Mouse (Mus musculus) CH12.LX (cell line): ENCODE results near the gene Tnrc6b. TPM values are rescaled to one million over a fixed set of nuclear protein-coding genes. Genes with fewer than 3 reads are reported as not detected.

Experiments
- DNase-seq: peaks from one replicate; pipeline ENCODE4 v3.0.0-alpha.2; 2013; ENCODE audit errors: extremely low read depth
- H3K27ac ChIP-seq: 2 replicates; pipeline ENCODE4 v1.5.1; 2012; ENCODE audit warnings: low read depth, mild to moderate bottlenecking, control low read depth, moderate library complexity; ENCODE audit not compliant: insufficient read depth
- H3K27me3 ChIP-seq: replicated peaks from 2 replicates; pipeline ENCODE3; 2012; ENCODE audit warnings: inconsistent platforms
- H3K36me3 ChIP-seq, 2 experiments: replicated peaks in 1 of 2; 2 replicates each; pipeline versions ENCODE3 to v1.6.1; 2012; ENCODE audit warnings: inconsistent platforms in 1 of 2, low read length in 1 of 2, mild to moderate bottlenecking in 1 of 2, mixed read lengths in 1 of 2, moderate library complexity in 1 of 2; ENCODE audit not compliant: control insufficient read depth in 1 of 2, insufficient read depth in 1 of 2
- H3K4me1 ChIP-seq, 2 experiments: 2 replicates each; pipeline ENCODE4 v1.6.1; 2012; ENCODE audit warnings: inconsistent platforms in 1 of 2, moderate library complexity in 1 of 2; ENCODE audit not compliant: insufficient read depth in 2 of 2, control insufficient read depth in 1 of 2
- H3K4me2 ChIP-seq: 2 replicates; pipeline ENCODE4 v1.6.1; 2012; ENCODE audit warnings: low read depth, mild to moderate bottlenecking, control low read depth; ENCODE audit not compliant: poor library complexity, insufficient read depth, severe bottlenecking
- H3K4me3 ChIP-seq, 3 experiments: fragments of 150-350 bp in 1 of 3; sonication (generic) in 1 of 3; replicated peaks in 1 of 3; 2 replicates each; pipeline versions ENCODE3 to v1.5.1; 2011 to 2012; ENCODE audit warnings: low read depth in 2 of 3, low read length in 2 of 3, mild to moderate bottlenecking in 2 of 3, moderate library complexity in 2 of 3, control low read depth in 1 of 3, improper control_type of control experiment in 1 of 3, inconsistent platforms in 1 of 3, mixed read lengths in 1 of 3; ENCODE audit not compliant: poor library complexity in 1 of 3
- H3K79me2 ChIP-seq: replicated peaks from 2 replicates; pipeline ENCODE4 v1.6.1; 2012; ENCODE audit warnings: mild to moderate bottlenecking, moderate library complexity; ENCODE audit not compliant: control insufficient read depth, poor library complexity, insufficient read depth, severe bottlenecking; ENCODE audit errors: extremely low read depth
- H3K9ac ChIP-seq: 2 replicates; pipeline ENCODE4 v1.6.1; 2012; ENCODE audit warnings: low read depth, mild to moderate bottlenecking, control low read depth, moderate library complexity; ENCODE audit not compliant: insufficient read depth
- H3K9me3 ChIP-seq: replicated peaks from 2 replicates; pipeline ENCODE3; 2012; ENCODE audit warnings: low read length, inconsistent platforms, mixed read lengths
- BHLHE40 ChIP-seq: IDR thresholded peaks from 2 replicates; pipeline ENCODE4 v1.6.1; 2011; ENCODE audit warnings: mild to moderate bottlenecking, low read depth, low read length, improper control_type of control experiment
- CHD2 ChIP-seq: IDR thresholded peaks from 2 replicates; pipeline ENCODE4 v1.6.1; 2011; ENCODE audit warnings: low read length, improper control_type of control experiment
- CTCF ChIP-seq, 2 experiments: IDR thresholded peaks in 1 of 2; conservative IDR thresholded peaks in 1 of 2; 2 replicates each; pipeline ENCODE4 v1.5.1; 2011 to 2012; ENCODE audit warnings: low read depth in 2 of 2, low read length in 2 of 2, improper control_type of control experiment in 1 of 2, inconsistent platforms in 1 of 2, mild to moderate bottlenecking in 1 of 2, moderate library complexity in 1 of 2
- E2F4 ChIP-seq: IDR thresholded peaks from 2 replicates; pipeline ENCODE4 v1.6.1; 2011; ENCODE audit warnings: low read depth, low read length, improper control_type of control experiment; ENCODE audit not compliant: insufficient replicate concordance
- ELF1 ChIP-seq: IDR thresholded peaks from 2 replicates; pipeline ENCODE4 v1.6.1; 2014; ENCODE audit warnings: low read depth, mild to moderate bottlenecking, inconsistent platforms, low read length, improper control_type of control experiment
- EP300 ChIP-seq: IDR thresholded peaks from 2 replicates; pipeline ENCODE4 v1.6.1; 2011; ENCODE audit warnings: low read length, improper control_type of control experiment
- ETS1 ChIP-seq: conservative IDR thresholded peaks from 2 replicates; pipeline ENCODE4 v1.6.1; 2012; ENCODE audit warnings: low read depth, mild to moderate bottlenecking, inconsistent platforms, low read length, improper control_type of control experiment, moderate library complexity
- GABPA ChIP-seq: IDR thresholded peaks from 2 replicates; pipeline ENCODE4 v1.6.1; 2012; ENCODE audit warnings: low read depth, low read length, improper control_type of control experiment, inconsistent platforms; ENCODE audit not compliant: insufficient replicate concordance
- HCFC1 ChIP-seq: IDR thresholded peaks from 2 replicates; pipeline ENCODE4 v1.6.1; 2012; ENCODE audit warnings: low read depth, mild to moderate bottlenecking, inconsistent platforms, low read length, improper control_type of control experiment
- IRF4 ChIP-seq: IDR thresholded peaks from 2 replicates; pipeline ENCODE4 v1.6.1; 2014; ENCODE audit warnings: low read depth, mild to moderate bottlenecking, inconsistent platforms, low read length, improper control_type of control experiment
- JUND ChIP-seq: conservative IDR thresholded peaks from 2 replicates; pipeline ENCODE4 v1.6.1; 2011; ENCODE audit warnings: low read depth, low read length, improper control_type of control experiment
- KAT2A ChIP-seq: IDR thresholded peaks from 2 replicates; pipeline ENCODE4 v1.6.1; 2012; ENCODE audit warnings: low read length, improper control_type of control experiment, inconsistent platforms; ENCODE audit not compliant: insufficient replicate concordance
- MAFK ChIP-seq: IDR thresholded peaks from 2 replicates; pipeline ENCODE4 v1.6.1; 2011; ENCODE audit warnings: low read length, improper control_type of control experiment; ENCODE audit not compliant: insufficient replicate concordance
- MAX ChIP-seq: IDR thresholded peaks from 2 replicates; pipeline ENCODE4 v1.6.1; 2011; ENCODE audit warnings: low read length, improper control_type of control experiment
- MAZ ChIP-seq: IDR thresholded peaks from 2 replicates; pipeline ENCODE4 v1.6.1; 2012; ENCODE audit warnings: low read depth, mild to moderate bottlenecking, inconsistent platforms, low read length, improper control_type of control experiment, moderate library complexity
- MEF2A ChIP-seq: IDR thresholded peaks from 2 replicates; pipeline ENCODE4 v1.6.1; 2014; ENCODE audit warnings: low read depth, mild to moderate bottlenecking, inconsistent platforms, low read length, improper control_type of control experiment, borderline replicate concordance
- MXI1 ChIP-seq: IDR thresholded peaks from 2 replicates; pipeline ENCODE4 v1.6.1; 2011; ENCODE audit warnings: mild to moderate bottlenecking, low read depth, low read length, improper control_type of control experiment
- MYC ChIP-seq: IDR thresholded peaks from 2 replicates; pipeline ENCODE4 v1.6.1; 2011; ENCODE audit warnings: low read depth, mild to moderate bottlenecking, improper control_type of control experiment, low read length
- NELFE ChIP-seq: IDR thresholded peaks from 2 replicates; pipeline ENCODE4 v1.6.1; 2011; ENCODE audit warnings: low read depth, low read length, improper control_type of control experiment
- NRF1 ChIP-seq: IDR thresholded peaks from 2 replicates; pipeline ENCODE4 v1.6.1; 2014; ENCODE audit warnings: low read depth, mild to moderate bottlenecking, inconsistent platforms, low read length, improper control_type of control experiment, moderate library complexity
- PAX5 ChIP-seq: IDR thresholded peaks from 2 replicates; pipeline ENCODE4 v1.6.1; 2012; ENCODE audit warnings: low read length, inconsistent platforms, mixed read lengths
- POLR2A ChIP-seq: IDR thresholded peaks from 2 replicates; pipeline ENCODE4 v1.6.1; 2011; ENCODE audit warnings: low read depth, mild to moderate bottlenecking, improper control_type of control experiment, low read length
- POLR2AphosphoS2 ChIP-seq: IDR thresholded peaks from 2 replicates; pipeline ENCODE4 v1.6.1; 2011; ENCODE audit warnings: low read depth, low read length, improper control_type of control experiment
- RAD21 ChIP-seq: IDR thresholded peaks from 2 replicates; pipeline ENCODE4 v1.6.1; 2011; ENCODE audit warnings: low read depth, mild to moderate bottlenecking, low read length, improper control_type of control experiment, moderate library complexity
- RCOR1 ChIP-seq: conservative IDR thresholded peaks from 2 replicates; pipeline ENCODE4 v1.6.1; 2012; ENCODE audit warnings: low read depth, mild to moderate bottlenecking, inconsistent platforms, low read length, improper control_type of control experiment
- SIN3A ChIP-seq: IDR thresholded peaks from 2 replicates; pipeline ENCODE4 v1.6.1; 2012; ENCODE audit warnings: low read length, improper control_type of control experiment, inconsistent platforms
- TBP ChIP-seq: conservative IDR thresholded peaks from 2 replicates; pipeline ENCODE4 v1.6.1; 2011; ENCODE audit warnings: low read depth, low read length, improper control_type of control experiment
- TCF12 ChIP-seq: IDR thresholded peaks from 2 replicates; pipeline ENCODE4 v1.6.1; 2014; ENCODE audit warnings: low read depth, mild to moderate bottlenecking, inconsistent platforms, low read length, improper control_type of control experiment
- UBTF ChIP-seq: IDR thresholded peaks from 2 replicates; pipeline ENCODE4 v1.6.1; 2012; ENCODE audit warnings: low read depth, mild to moderate bottlenecking, inconsistent platforms, low read length, improper control_type of control experiment, moderate library complexity
- USF1 ChIP-seq: IDR thresholded peaks from 2 replicates; pipeline ENCODE4 v1.6.1; 2014; ENCODE audit warnings: low read depth, mild to moderate bottlenecking, inconsistent platforms, low read length, improper control_type of control experiment
- USF2 ChIP-seq: conservative IDR thresholded peaks from 2 replicates; pipeline ENCODE4 v1.6.1; 2011; ENCODE audit warnings: low read depth, low read length, improper control_type of control experiment
- ZC3H11A ChIP-seq: IDR thresholded peaks from 2 replicates; pipeline ENCODE4 v1.6.1; 2012; ENCODE audit warnings: low read depth, mild to moderate bottlenecking, inconsistent platforms, low read length, improper control_type of control experiment
- ZKSCAN1 ChIP-seq: IDR thresholded peaks from 2 replicates; pipeline ENCODE4 v1.6.1; 2012; ENCODE audit warnings: low read depth, inconsistent platforms, low read length, improper control_type of control experiment, borderline replicate concordance
- ZMIZ1 ChIP-seq: IDR thresholded peaks from 2 replicates; pipeline ENCODE4 v1.6.1; 2012; ENCODE audit warnings: low read depth, mild to moderate bottlenecking, inconsistent platforms, low read length, improper control_type of control experiment
- ZNF384 ChIP-seq: IDR thresholded peaks from 2 replicates; pipeline ENCODE4 v1.6.1; 2012; ENCODE audit warnings: low read depth, low read length, improper control_type of control experiment, inconsistent platforms
- dilution Hi-C: fragments of 300-500 bp; cut with MboI; formaldehyde crosslinking; loops from 2 replicates; pipeline ENCODE4 v1.14.3; 2020; ENCODE audit warnings: low sequenced_read_pairs; ENCODE audit not compliant: extremely low pct_unique_long_range_greater_than_20kb, extremely low pct_ligation_motif_present
- in situ Hi-C: fragments of 300-500 bp; cut with MboI; formaldehyde crosslinking; loops from 3 replicates; pipeline ENCODE4 v1.14.3; 2019; ENCODE audit warnings: low sequenced_read_pairs, low pct_ligation_motif_present, low pct_unique_long_range_greater_than_20kb, mixed read lengths
- polyA plus RNA-seq: library from polyadenylated mRNA; unstranded; fragments of >175 nt; gene quantifications from 2 replicates; pipeline ENCODE4 v1.2.1, GENCODE M21; 2012; ENCODE audit warnings: low read depth; ENCODE audit not compliant: insufficient read length
- total RNA-seq, 2 experiments: library from RNA; depleted of rRNA; stranded (reverse); fragments of 300-350 nt in 1 of 2; fragments of >200 nt in 1 of 2; gene quantifications; 2 replicates each; pipeline ENCODE4 v1.2.3; 2012 to 2014

The Tnrc6b gene
- total and polyA plus RNA-seq, 3 experiments = 6.0 to 17.1 (median 16.1) TPM

- Histone ChIP-seq H3K9ac (peak overlapping the region; percentile 97), H3K27ac (peak overlapping the region; percentile 98)
- TF ChIP-seq ZNF384 (peak; percentile 93), ZKSCAN1 (no peak), MYC (0 out of 2 replicates have a peak, but pooled peaks have one; percentile 26), PAX5 (no peak), CHD2 (peak; percentile 10; the same call in 1 of the 2 replicates), GABPA (no peak), SIN3A (peak; percentile 92), MXI1 (peak; percentile 83), ETS1 (peak; percentile 59), TCF12 (peak; percentile 68), USF2 (no peak), TBP (peak; percentile 93), POLR2A (peak; percentile 48), HCFC1 (0 out of 2 replicates have a peak, but pooled peaks have one; percentile 14), MAZ (peak; percentile 56; the same call in 1 of the 2 replicates), IRF4 (peak; percentile 46; the same call in 1 of the 2 replicates), E2F4 (0 out of 2 replicates have a peak, but pooled peaks have one; percentile 56), KAT2A (no peak), ZC3H11A (no peak), BHLHE40 (peak; percentile 50; the same call in 1 of the 2 replicates), RCOR1 (no peak), EP300 (peak; percentile 71), UBTF (0 out of 2 replicates have a peak, but pooled peaks have one; percentile 37), ZMIZ1 (peak; percentile 69), NRF1 (peak; percentile 22; the same call in 1 of the 2 replicates), POLR2AphosphoS2 (peak; percentile 27; the same call in 1 of the 2 replicates), USF1 (no peak), CTCF (conservative IDR thresholded peaks at IDR 0.05 in 1 of 2, IDR thresholded peaks at IDR 0.05 in 1 of 2; ENCODE audit: low read depth in 2 of 2, low read length in 2 of 2) (no peak), MAFK (0 out of 2 replicates have a peak, but pooled peaks have one; percentile 24), MAX (no peak), RAD21 (no peak), ELF1 (no peak), JUND (peak; percentile 80), NELFE (peak; percentile 64; the same call in 1 of the 2 replicates), MEF2A (peak; percentile 43)
- TF ChIP-seq, all 38 proteins: peak for 23
- in situ Hi-C loops (loop anchor here (25.0 kb wide), 1 partner anchor 162 kb away; no protein-coding TSS in a partner anchor), dilution Hi-C loops (no loop called here)
- no peaks in the 10 kb centered on the region for H3K27me3 ChIP-seq
- peak; percentile 81 for DNase-seq
- H3K36me3 ChIP-seq = peaks cover 2 to 9% of the 10 kb centered on the region in 2 experiments
- no peaks in the 10 kb centered on the region for H3K9me3 ChIP-seq
- peak overlapping the region; percentile 54 to 97 (median 78) for H3K4me3 ChIP-seq
- peaks cover 0 to 43% of the 10 kb centered on the region in 2 experiments; a peak in 3 of 4 replicates for H3K4me1 ChIP-seq
- peaks cover 49% of the 10 kb centered on the region for H3K79me2 ChIP-seq
- H3K4me2 ChIP-seq = peak overlapping the region; percentile 29; the same call in 1 of the 2 replicates
These were observed 88.0 kb downstream of the Tnrc6b start for GRCm38 (mm10) chr15:80799074-80799633.
